Mouse (Mus musculus) brain, embryonic 14.5 days (tissue): ENCODE results near the gene Hnrnpdl.

ENCODE experiments used
- CTCF ChIP-seq: fragments of 200-500 bp; IDR thresholded peaks from 2 replicates; pipeline ENCODE4 v1.5.1; 2012; ENCODE audit warnings: inconsistent platforms, mild to moderate bottlenecking, moderate library complexity, borderline replicate concordance; ENCODE audit not compliant: insufficient read depth, insufficient read length; ENCODE audit errors: extremely low read depth
- POLR2A ChIP-seq: fragments of 200-500 bp; IDR thresholded peaks from 2 replicates; pipeline ENCODE4 v1.6.1; 2012; ENCODE audit warnings: mild to moderate bottlenecking, inconsistent platforms, borderline replicate concordance; ENCODE audit not compliant: poor library complexity, insufficient read depth, insufficient read length, severe bottlenecking; ENCODE audit errors: extremely low read depth

DNA sequence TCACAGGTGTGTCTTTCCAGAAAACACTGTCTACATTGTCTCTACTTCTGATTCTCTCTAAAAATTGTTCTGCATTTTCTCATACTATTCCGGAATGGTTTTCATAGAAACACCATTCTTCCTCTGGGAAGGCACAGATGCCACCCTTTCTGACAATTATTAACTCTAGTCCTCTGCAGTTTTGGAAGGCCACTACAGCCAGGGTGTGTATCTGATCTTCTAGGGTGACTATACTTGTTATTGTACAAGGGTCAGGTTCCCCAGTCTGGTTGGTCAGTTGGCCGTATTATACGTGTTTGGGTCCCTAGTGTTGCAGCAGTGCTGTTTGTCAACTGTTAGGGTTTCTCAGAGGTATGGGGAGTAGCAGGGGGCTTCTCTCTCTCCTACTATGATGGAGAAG, 44.8 kb downstream of the Hnrnpdl start:
- no peak for TF ChIP-seq POLR2A
- TF ChIP-seq CTCF = no peak
